Mouse (Mus musculus): ENCODE results near the gene Fam78a.
A peak's percentile ranks its signal among the peaks of the same experiment; 100 is the strongest.

Gene Fam78a

DNA sequence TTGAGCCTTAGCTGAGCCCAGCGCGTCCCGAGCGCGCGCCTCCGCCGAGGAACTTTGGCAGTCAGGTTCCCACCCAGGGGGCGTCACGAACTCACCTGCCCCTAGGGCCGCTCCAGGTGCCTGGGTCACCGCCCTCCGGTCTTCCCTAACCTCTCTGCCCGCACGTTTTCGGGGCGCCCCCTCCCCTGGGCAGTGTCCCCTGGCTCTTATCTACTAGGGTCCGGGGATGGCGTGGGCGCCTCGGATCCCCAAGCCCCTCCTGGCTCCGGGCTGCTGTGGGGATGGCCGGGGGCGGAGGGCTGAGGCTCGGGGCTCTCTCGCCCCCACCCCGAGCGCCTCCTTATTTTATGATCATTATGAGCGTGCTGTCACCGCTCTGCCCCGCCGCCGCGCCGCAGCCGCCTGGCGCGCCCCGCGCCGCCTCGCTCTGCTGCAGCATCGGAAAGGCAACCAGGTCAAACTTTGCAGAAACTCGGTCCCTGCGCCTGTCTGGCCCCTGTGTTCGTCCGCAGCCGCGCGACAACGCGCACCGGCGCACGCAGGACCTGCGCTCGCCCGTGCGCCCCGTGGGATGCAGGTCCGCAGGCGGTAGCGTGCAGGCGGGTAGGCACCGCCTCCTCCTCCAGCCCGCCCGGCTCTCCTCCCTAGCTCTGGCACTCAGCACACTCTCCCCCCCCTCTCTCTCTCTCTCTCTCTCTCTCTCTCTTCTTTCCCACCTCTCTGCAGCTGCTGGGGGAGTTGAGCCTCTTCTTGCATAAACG is at the start of gene Fam78a:
Fam78a (minus strand) TSS at position 747 of the 761 bp plus-strand sequence.
- peak; percentile 49 for DNase-seq

DNA sequence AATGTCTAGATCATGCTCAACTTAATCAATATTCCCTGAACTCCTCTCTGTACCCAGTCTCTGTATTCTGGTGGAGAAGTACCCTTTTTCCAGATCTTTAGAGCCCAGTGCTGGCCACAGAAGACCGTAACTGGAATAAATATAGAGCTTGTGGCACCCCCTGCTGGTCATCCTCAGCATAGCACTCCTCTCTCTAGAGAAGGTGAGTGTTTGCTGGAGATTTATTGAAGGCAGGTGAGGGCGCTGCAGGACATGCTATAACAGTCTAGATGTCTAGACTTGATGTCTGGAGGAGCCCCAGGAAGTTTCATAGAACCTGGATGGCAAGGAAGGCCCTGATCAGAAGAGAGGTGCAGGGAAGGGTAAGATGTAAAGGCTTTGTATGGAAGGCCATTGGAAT is 49.4 kb upstream of the Fam78a start:
- DNase-seq: peak; percentile 94

DNA sequence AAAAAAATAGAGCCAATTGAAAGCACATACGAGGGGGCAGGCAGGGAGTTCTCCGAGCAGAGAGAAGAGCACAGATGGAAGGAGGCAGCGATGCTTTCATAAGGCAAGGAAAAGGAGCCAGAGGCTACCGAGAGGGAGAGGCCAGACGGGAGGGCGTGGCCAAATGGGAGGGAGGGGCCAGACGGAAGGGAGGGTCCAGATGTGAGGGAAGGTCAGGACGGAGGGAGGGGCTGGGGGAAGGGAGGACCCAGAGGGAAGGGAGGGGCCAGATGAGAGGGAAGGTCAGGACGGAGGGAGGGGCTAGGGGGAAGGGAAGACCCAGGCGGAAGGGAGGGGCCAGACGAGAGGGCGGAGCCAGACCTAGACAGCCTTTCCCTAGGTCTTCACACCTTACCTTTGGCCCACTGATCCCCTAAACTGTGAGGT is 47.9 kb upstream of the Fam78a start:
- peak; percentile 81 for DNase-seq

DNA sequence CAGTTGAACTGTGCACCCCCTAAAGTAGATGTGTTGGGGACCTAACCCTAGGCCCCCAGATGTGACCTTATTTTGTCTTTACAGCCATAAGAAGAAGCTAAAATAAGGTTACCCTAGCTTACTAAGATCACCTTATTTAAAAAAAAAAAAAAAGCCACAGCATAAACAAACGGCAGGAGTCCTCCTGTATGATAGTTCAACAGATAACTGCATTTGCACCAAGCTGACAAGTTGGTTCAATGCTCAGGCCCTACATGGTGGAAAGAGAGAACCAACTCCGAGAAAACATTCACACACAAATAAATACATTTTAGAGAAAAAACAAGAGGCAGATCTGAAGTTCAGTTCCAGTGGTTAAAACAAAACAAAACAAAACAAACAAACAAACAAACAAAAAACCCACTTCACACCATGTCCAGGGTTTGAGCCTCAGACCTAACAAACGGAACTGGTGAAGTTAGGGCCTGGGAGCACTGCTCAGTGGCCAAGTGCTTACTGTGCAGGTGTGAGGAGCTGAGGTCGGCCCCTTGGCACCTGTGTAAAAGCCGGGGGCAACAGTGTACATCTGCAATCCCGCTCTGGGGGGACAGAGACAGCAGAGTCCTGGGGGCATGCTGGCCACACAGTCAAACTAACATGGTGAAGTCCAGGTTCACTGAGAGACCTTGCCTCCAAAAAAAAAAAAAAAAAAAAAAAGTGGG is 47.4 kb upstream of the Fam78a start:
- DNase-seq: no peak

DNA sequence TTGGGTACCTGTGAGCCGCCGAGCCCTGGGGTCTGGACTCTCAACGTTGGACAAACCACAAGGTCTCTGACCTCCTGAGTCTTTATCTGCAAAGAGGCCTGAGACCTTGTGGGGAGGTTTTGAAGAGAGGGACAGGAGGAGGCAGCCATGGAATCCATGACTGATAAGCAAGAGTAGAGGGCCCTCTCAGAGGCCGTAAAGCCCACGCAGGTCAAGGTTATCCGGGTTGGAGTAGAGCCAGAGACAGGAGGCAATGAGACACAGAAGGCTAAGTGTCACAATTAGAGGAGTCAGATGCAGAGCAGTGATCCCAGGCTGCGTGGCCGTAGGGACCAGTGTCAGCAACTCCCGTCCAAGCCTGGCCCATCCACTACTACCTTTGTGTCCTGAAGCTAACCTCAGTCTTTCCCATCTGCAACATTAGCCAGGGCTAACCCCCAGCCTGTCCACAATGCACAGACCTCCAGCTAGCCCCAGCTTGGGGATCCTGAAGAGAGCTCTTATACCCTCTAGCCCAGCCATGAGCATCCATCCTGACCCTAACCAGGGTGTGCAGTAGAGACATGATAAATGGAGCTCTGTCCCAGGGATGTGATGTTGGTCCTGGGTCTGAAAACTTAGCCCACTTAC is 46.7 kb upstream of the Fam78a start:
- DNase-seq: no peak

DNA sequence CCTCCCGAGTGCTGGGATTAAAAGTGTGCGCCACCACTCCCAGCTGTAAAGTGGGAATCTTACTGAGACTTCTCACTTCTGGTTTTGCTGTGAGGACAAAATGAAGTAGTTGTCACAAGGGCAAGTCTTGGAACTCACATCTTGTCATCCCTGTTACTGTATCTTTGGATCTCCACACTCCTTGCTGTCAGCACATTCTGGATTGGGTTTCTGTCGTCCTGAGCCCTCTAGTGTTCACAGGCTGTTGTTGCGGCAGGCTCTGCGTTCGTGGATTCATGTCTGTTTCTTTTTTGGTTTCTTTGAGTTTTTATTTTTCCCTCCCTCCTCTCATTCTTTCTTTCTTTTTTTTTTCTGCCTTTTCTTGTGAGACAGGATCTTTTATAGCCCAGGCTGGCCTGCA is 45.8 kb upstream of the Fam78a start:
- peak; percentile 72 for DNase-seq

DNA sequence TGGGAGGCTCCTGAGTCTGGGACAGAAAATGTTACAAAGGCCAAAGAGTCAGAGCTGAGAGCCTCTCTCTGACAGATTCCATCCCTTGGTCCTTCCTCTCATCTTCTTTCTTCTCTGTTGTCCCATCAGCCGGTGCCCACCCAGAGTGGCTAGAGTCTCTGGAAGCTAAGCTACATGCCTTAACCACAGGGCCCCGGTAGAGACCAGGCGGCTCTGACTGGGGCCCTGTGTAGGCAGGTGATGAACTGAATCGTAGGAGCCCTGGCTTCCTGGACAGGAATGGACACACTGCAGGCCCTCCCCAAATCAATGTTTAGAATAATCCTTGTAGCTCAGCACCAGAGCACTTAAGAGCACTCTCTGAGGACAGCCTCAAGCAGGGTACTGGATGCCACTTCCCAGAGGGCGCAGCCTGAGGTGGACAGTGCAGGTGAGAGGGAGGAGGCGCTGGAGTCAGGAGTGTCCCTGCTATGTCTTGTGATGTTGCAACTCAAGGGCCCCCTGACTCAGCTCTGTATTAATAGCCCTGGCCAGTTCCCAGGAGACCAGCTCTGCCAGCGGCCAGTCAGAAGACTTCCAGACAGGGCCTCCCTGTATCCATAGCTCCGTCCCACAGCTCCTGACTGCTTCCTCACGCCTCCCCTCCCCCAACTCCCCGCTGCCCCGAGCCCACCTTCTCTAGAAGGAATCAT is 44.9 kb upstream of the Fam78a start:
- DNase-seq: no peak

DNA sequence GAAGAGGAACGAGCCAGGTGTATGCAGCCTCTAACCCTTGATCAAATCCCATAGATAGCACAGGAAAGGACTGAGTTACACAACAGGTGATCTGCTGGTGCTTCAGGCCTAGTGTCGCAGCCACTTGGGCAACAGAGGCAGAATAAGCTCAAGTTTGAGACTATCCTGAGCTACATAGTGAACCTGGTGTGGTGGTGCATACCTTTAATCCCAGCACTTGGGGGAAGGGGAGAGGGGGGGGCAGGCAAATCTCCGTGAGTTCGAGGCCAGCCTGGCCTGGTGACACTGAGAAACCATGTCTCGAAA is 43.8 kb upstream of the Fam78a start:
- no peak for DNase-seq

DNA sequence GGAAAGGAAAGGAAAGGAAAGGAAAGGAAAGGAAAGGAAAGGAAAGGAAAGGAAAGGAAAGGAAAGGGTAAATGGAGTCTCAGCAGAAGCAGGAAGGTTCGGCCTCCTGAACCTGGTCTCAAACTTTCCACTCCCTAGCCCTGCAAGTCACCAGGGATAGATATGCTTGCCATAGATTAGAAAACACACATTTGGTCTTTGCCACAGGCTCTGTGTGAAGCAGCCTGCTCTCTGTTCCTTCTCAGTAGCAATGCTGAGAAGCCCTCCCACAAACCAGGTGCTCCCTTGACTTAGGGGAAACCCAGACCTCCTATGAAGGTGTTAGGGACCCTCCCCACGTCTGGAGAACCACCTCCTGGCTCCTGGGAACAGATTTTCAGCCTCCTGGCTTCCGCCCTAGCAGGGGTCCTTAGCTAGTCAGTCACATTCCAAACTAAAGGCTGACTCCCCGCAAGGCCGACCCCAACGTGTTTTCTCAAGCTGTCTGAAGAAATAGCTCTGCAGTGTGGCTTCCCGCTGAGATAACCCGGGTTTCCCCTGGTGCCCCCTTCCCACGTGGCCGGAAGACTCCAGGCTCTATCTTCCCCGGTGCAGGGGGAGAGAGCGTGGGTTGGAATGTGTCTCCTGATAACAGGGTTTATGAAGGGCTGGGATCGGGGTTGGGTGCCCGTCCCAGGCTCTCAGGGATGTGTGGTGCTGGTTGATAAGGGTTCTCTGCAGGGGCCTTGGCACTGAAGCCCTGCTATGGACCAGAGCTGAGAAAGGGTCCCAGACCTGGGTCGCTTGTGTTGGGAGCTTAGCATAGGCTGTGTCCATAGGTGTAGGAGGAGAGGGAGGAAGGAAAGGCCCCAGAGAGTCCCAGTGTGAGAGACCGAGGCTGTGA is 43.2 kb upstream of the Fam78a start:
- no peak for DNase-seq

DNA sequence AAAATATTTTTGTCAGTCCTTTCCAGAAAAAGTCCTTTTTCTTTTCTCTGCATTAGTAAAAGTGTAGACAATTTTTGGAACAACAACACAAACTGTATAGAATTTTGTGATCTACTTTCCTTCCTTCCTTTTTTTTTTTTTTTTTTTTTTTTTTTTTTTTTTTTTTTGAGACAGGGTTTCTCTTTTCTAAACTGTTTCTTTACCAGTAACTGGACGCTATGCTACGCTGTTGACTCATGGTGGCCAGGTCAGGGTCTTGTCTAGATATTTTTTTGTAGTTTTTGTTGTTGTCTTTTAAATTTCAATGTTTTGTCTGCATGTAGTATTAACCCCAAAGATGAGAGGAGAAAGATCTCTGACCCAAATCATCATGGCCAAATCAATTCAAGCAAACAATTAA is 37.1 kb upstream of the Fam78a start:
- DNase-seq: no peak

DNA sequence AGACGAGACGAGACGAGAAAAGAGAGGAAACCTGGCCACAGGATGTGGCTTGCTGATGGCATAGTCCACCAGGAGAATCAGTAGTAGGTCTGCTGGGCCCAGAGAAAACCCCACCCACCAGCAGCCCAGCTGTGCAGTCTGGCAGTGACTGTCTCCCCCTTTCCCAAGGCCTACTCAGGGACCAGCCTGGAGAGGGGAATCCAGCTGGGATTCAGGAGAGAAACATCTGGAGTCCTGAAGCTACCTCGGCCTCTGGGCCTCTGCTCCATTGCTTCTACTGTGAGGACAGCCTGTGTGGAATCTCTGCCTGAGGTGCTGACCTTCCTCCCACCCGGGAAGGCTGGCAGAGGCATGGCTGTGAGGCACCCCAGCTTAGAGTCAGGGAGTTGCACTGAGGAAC is 36.5 kb upstream of the Fam78a start:
- DNase-seq: no peak

DNA sequence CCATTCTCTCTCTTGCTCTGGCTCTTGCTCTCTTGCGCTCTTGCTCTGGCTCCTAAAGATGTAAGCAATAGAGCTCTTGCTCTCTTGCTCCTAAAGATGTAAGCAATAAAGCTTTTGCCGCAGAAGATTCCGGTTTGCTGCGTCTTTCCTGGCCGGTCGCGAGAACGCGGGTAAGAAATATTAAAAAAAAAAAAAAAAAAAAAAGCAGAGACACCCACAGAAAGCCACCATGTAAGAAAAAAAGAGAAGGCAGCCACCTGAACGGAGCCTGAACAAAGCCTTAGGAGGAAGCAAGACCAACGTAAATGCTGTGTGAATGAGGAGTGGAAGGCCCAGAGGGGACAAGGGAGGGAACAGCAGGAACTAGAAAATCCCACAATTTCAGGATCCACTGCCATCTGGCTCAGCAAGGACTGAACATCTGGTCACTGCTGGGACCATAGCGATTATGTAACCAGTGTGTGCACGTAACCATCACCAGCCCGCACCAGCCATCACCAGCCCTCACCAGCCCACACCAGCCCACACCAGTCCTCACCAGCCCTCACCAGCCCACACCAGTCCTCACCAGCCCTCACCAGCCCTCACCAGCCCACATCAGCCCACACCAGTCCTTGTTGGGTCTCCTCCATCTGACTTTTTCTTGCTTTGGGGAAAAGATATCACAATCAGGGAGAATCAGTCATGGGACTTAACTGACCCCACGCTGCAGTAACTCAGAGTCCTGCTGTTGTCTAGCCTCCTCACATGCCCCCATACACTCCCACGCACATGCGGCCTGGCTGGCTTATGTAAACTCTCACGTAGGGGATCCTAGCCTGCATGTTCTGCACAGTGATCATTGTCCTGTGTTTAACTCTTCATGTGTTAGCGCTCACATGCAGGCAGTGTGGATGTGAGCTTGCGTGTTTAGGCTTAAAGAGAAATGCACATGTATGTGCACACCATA is 35.4 kb upstream of the Fam78a start:
- no peak for DNase-seq

DNA sequence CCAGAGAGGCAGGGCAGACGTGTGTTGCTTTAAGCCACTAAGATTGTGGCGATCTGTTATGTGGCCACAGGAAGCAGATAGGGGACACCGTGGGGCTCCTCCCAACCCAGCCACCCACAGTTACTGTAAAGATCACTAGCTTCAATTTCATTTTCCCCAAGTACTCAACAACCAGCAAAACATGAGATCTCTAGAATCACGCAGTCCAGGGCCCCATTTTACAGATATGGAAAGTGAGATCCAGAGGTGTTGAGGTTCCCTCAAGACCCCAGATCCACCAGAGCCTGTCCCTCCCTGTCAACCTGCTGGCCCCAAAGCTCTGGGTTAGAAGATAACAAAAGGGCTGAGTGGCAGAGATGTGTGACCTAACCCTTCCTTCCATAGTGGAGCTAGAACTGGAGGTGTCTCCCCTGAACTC is 31.2 kb upstream of the Fam78a start:
- DNase-seq: no peak

DNA sequence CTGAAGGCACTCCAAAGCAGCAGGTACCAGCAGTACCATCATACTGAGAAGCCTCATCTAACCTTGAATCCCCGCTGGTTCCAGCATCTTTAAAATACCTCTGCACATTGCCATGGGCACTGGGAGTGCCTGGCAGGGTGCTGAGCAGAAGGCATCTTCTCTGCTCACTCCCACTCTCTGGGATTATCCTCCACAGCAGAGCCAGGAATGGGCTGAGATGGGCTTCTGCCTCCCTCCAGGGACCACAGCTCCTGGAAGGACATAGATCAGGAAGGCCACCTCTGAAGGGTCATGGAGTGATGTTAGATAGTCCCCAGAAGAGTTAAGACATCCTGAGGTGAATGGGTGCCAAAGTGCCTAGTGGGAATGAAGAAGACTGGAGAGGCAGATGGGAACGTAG is 27.9 kb upstream of the Fam78a start:
- DNase-seq: no peak

DNA sequence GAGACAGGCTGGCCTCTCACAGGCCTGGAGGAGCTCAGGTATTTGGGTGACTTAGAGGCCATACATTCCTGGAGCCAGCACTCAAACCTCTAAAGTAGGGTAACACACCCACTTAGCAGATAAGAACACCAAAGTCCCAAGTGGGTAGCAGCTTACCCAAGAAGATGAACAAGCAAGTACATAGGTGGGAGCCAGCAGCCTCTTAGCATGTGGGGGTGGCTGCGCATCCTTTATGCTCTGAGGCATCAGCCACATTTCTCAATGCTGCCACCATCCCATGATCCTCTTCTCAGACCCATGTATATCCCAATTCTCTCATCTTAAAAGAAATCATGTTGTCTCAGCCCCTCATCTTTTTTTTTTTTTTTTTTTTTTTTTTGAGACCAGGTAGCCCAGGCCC is 26.6 kb upstream of the Fam78a start:
- DNase-seq: no peak

DNA sequence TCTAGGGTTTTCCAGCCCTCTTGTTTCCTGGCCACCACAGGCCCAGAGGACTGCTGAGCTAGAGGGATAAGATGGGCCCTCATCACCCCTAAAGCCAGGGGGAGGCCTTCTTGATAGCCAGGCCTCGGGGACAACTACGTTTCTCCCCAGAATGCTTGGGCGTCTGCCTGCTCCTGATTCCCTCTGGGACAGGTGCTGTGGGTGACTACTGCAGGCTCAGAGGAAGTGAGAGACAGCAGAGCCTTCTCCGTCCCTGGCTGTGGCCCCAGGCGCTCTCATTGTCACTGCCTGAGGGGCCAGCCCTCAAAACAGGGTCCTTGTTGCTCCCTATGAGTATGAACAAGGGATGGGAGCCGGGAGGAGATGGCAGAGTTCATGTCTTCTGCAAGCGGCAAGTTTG is 21.3 kb upstream of the Fam78a start:
- no peak for DNase-seq

DNA sequence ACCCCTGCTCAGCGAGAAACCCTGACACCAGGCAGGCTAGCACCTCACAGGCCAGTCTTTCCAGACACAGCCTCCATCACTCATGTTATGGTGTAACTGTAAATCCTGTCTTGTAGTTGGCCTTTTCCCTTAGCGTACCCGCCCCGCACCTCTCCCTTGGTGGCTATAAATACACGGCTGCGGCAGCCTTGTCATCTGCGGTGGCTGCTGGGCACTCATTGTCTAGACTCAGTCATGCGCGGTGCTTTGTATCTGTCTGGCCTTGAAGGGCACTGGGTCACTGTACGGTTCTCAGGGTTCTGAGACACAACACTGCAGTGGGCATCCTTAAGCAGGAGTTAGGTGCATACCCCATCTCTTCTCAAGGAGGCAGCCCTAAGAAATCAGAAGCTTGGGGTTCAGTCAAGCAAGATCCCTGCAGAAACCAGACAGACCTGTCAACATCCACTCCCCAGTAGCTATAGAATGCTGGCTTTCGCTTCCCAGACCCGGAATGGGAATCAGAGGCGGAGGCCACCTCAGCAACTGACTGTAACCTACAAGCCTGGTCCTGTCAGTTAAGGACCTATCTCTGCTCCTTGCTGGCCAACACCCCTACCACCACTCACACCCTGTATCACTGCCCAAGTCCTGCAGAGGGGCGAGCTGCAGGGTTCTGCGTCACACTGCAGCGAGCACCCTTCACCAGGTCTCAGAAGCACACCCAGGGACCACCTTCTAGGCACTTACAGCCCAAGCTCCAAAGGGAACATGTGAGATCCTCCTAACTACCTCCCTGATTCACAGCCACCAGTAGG is 20.7 kb upstream of the Fam78a start:
- DNase-seq: no peak

DNA sequence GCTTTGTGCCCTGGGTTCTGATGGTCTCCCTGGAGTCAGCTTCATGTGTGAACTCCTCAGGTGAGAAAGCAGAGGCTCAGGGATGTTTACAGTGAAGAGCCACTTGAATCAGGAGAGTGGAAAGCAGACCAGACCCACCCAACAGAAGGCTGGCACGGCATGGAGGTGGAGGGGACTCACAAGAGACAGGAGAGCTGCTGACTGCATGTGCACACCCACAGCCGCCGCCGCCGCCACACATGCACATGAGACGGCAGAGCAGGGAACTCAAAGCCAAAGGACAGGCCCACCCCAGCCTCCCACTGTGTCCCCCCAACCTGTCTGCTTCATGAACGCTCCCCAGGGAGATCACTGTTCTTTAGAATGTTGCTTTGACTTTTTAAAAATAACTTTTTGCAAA is 19.5 kb upstream of the Fam78a start:
- DNase-seq: no peak

DNA sequence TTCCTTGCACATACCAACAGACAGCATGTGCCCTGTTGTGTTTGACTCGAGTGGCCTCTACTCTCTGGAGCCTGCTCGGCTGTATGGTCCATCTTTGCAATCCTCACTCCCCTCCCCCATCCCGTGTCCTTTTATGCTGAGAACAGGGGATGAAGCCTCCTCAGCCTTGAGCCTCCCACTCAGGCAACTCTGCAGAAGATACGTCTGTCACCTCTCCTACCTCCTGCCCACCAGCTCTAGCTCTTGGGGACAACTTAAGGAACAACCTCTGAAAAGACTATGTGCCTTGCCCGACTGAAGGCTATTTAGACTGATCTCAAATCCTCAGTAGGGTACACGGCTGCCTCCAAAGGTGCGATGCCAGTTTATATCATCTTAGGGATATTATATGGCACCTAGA is 18.9 kb upstream of the Fam78a start:
- no peak for DNase-seq

DNA sequence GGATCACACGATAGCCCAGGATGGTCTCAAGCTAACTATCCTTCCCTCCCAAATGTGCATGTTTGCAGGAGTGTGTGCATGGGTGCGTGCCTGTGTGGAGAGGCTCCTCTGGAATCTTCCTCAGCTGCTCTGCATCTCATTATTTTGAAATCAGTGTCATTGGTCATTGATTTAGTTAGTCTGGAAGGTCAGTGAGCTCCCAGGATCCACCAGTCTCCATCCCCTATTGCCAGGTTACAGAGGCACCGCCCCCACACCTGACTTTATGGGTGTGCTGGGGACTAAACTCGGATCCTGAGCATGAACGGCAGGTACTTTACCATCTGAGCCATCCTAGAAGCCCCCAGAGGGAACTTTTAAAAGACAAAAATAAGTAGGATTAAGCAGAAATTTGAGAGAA is 18.3 kb upstream of the Fam78a start:
- DNase-seq: no peak

DNA sequence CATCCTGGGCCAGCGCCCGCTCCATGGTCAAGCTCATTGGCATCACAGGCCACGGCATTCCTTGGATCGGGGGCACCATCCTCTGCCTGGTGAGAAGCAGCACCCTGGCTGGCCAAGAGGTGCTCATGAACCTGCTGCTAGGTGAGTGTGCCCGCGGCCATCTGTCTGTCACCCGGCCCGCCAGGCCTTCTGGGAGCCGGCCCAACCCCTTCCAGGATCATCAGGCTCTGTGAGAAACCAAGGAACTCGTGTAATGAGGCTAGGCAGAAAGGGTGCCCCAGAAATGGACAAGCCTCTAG is 11.4 kb upstream of the Fam78a start:
- DNase-seq: no peak

Data from kidney, postnatal 10 days (tissue).